Mouse (Mus musculus) erythroblast, embryonic 14.5 days (primary cell): ENCODE data around the gene Dcaf4. TPM values are rescaled to one million over a fixed set of nuclear protein-coding genes. Genes with fewer than 3 reads are reported as not detected.

ENCODE experiments used
- H3K27me3 ChIP-seq: 2 replicates; pipeline ENCODE4 v1.6.1; 2012; ENCODE audit warnings: inconsistent platforms; ENCODE audit not compliant: control insufficient read depth
- H3K36me3 ChIP-seq: 2 replicates; pipeline ENCODE4 v1.6.1; 2012; ENCODE audit warnings: mild to moderate bottlenecking, inconsistent platforms; ENCODE audit not compliant: control insufficient read depth
- H3K4me1 ChIP-seq: 2 replicates; pipeline ENCODE4 v1.6.1; 2012; ENCODE audit warnings: inconsistent platforms; ENCODE audit not compliant: control insufficient read depth
- H3K4me3 ChIP-seq: replicated peaks from 2 replicates; pipeline ENCODE3; 2012; ENCODE audit warnings: moderate library complexity, mild to moderate bottlenecking, inconsistent platforms
- H3K9me3 ChIP-seq: 2 replicates; pipeline ENCODE4 v1.6.1; 2012; ENCODE audit warnings: low read length, inconsistent platforms, mixed read lengths; ENCODE audit not compliant: control insufficient read depth
- GATA1 ChIP-seq: IDR thresholded peaks from 2 replicates; pipeline ENCODE4 v1.6.1; 2012; ENCODE audit warnings: low read length, inconsistent platforms, mixed read lengths
- TAL1 ChIP-seq: IDR thresholded peaks from 3 replicates; pipeline ENCODE4 v1.6.1; 2012; ENCODE audit warnings: low read length, inconsistent platforms, mixed read lengths
- polyA plus RNA-seq: library from polyadenylated mRNA; stranded (reverse); fragments of >175 nt; gene quantifications from 2 replicates; pipeline ENCODE4 v1.2.3, GENCODE M21; 2012

The Dcaf4 gene
- polyA plus RNA-seq, 1 experiment = 0.53 TPM

DNA sequence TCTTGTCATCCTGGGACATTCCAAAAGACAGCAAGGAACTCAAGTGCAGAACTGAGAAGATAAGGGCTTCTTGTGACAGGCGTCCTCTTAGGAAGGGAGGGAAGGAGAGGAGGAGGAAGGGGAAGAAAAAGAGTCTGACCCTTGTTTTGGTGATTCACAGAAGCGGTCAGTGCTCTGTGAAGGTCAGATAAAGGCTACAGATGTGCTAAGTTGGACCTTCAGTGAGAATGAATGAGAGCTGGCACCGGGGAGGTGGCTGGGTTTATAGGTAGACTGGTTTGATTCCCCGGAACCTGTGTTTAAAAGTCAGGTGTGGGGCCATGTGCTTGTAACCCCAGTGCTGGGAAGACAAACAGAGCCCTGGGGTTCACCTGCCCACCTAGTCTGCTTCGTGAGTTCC is 8.4 kb downstream of the Dcaf4 start:
- no peaks in the 10 kb centered on the region for H3K27me3 ChIP-seq
- H3K36me3 ChIP-seq = peaks cover 28% of the 10 kb centered on the region
- no peaks in the 10 kb centered on the region for H3K9me3 ChIP-seq
- no peak for TF ChIP-seq TAL1
- no peak for TF ChIP-seq GATA1
- H3K4me3 ChIP-seq = no peak overlapping the region
- H3K4me1 ChIP-seq = peaks cover 9% of the 10 kb centered on the region

DNA sequence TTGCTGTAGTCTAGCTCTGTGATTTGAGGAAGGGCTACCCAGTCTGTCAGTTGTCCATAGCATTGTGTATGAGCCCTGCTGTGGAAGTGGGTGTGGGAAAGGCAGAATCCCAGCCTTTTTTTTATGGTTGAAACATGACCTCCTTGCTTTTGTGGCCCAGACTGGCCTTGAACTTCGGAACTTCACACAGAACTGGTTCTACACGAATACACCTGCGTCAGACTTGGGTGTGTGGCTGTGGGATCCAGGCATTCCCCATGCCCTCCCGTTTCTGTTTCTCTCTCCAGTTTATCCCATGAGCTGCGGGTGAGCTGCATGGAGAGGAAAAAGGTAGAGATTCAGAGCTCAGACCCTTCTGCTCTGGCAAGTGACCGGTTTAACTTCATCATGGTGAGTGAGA is 11.7 kb downstream of the Dcaf4 start:
- H3K36me3 ChIP-seq = peaks cover 50% of the 10 kb centered on the region
- no peaks in the 10 kb centered on the region for H3K9me3 ChIP-seq
- no peak overlapping the region for H3K4me3 ChIP-seq
- H3K4me1 ChIP-seq = no peaks in the 10 kb centered on the region; the same call in 1 of the 2 replicates
- TF ChIP-seq GATA1 = no peak
- TF ChIP-seq TAL1 = no peak
- H3K27me3 ChIP-seq = no peaks in the 10 kb centered on the region

DNA sequence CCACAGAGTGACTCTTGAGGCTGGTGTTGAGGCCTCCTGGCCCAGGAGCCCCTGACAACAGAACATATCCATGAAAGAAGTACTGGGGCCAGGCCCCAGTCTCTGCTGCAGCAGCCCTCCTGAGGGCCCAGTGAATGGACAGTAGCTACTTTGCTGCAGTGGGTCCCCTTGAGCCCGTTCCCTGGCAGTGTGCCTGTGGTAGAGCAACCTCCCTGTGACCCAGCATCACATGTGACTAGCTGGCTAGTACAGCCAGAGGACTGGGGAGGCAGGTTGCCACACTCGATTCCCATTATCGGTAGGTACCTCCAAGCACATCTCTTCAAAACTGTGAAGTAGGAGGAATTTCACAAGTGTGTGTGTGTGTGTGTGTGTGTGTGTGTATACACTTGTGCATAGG is 12.7 kb downstream of the Dcaf4 start:
- Histone ChIP-seq H3K4me3 (no peak overlapping the region), H3K27me3 (no peaks in the 10 kb centered on the region), H3K36me3 (peaks cover 54% of the 10 kb centered on the region), H3K4me1 (no peaks in the 10 kb centered on the region; the same call in 1 of the 2 replicates), H3K9me3 (no peaks in the 10 kb centered on the region)
- TF ChIP-seq TAL1 (no peak), GATA1 (no peak)

DNA sequence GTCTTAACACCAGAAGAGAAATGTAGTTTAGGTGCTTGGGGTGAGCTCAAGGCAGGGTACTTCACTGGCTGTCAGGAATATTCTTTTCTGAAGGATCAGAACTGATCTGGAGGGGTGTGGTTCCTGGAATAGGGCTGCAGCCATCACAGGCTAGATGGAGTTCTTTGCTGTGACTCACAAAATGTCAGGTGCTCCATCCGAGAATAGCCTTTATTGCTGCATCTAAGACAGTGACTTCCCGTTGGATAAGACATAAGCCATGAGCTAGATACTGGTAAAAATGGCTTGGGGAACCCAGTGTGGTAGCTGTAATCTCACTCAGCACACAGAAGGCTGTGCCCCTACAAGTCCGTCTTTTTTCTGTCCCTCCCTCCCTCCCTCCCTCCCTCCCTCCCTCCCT is 13.9 kb downstream of the Dcaf4 start:
- Histone ChIP-seq H3K27me3 (no peaks in the 10 kb centered on the region), H3K36me3 (peaks cover 61% of the 10 kb centered on the region), H3K4me1 (no peaks in the 10 kb centered on the region; the same call in 1 of the 2 replicates), H3K4me3 (no peak overlapping the region), H3K9me3 (no peaks in the 10 kb centered on the region)
- TF ChIP-seq GATA1 (no peak), TAL1 (no peak)

DNA sequence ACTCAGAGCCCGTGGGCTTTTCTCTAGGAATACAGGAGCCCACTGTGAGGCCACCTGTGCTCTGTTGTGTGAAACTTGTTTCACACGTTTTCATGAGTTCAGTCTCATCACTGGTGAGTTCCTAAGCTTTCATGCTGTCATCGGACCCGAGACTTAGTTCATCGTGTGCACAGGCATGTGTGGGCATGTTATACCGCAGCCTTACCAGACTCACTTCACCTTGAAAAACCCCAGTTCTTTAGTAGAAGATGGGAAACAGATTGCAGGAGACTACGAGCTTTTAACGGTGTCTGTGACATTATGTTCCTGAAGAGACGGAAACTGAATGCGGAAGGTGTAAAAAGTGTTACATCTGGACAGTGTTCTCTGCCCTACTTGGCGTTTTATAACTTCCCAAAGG is 15.2 kb downstream of the Dcaf4 start:
- no peak overlapping the region for H3K4me3 ChIP-seq
- H3K9me3 ChIP-seq = no peaks in the 10 kb centered on the region
- no peaks in the 10 kb centered on the region for H3K27me3 ChIP-seq
- H3K36me3 ChIP-seq = peaks cover 69% of the 10 kb centered on the region
- TF ChIP-seq TAL1 (no peak), GATA1 (no peak)
- H3K4me1 ChIP-seq = no peaks in the 10 kb centered on the region; the same call in 1 of the 2 replicates

DNA sequence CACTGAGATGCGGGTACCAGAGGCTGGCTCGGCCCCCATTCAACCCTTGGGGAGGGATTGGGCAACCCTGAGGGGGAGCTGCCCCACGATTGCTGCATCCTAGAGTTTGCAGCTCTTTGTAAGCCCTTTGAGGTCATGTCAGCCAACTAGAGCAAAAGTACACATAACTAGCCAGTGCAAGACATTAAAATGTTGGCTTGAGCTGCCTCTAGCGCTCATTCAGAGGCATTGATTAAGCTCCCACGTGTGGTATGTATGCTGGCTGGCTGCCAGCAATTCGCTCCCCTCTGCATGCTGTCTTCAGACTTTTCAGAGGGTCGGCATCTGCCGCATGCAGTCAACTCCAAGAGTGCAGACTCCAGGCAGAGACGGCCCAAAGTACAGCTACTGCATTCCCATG is 15.8 kb downstream of the Dcaf4 start:
- Histone ChIP-seq H3K27me3 (no peaks in the 10 kb centered on the region), H3K36me3 (peaks cover 73% of the 10 kb centered on the region), H3K4me3 (no peak overlapping the region), H3K4me1 (no peaks in the 10 kb centered on the region; the same call in 1 of the 2 replicates), H3K9me3 (no peaks in the 10 kb centered on the region)
- TF ChIP-seq GATA1 = no peak
- TF ChIP-seq TAL1 = no peak

DNA sequence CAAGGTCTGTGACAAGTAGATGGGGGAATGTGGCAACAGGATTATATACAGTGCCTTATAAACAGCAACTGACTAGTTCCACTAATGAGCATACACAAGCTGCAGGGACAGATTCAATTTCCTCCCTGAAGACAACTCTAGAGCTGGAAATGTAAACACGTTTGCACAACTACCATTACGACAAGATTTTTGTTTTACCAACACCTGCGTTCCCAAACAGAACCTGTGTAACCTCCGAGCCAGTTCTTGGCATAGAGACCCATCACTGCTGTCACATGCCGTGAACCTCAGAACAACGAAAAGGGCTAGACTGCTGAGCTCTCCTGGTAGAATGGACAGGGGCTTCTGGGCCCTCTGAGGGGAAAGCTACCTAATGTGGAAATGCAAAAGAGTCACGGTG is 23.7 kb downstream of the Dcaf4 start:
- H3K27me3 ChIP-seq = no peaks in the 10 kb centered on the region
- no peak overlapping the region for H3K4me3 ChIP-seq
- H3K4me1 ChIP-seq = no peaks in the 10 kb centered on the region
- H3K9me3 ChIP-seq = no peaks in the 10 kb centered on the region
- TF ChIP-seq GATA1 (no peak), TAL1 (no peak)
- peaks cover 67% of the 10 kb centered on the region for H3K36me3 ChIP-seq

DNA sequence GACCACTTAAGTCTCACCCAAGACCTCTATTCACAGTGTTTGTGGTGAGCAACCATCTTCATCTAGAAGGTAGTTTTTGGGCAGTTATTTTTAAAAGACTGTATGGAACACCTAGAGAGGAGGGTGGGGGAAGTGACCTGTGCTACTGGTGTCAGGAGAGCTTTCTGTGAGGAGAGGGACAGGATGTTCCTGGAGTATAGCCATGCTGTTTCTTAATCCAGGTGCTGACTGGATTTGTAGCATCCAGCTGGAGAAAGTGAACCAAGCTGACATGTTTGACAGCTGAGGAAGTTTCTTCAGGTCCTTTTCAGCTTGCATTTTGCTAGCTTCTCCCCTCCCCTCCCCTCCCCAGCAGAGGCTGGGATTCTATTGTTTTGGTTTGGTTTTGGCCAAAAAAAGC is 24.5 kb downstream of the Dcaf4 start:
- Histone ChIP-seq H3K9me3 (no peaks in the 10 kb centered on the region), H3K36me3 (peaks cover 67% of the 10 kb centered on the region), H3K4me1 (no peaks in the 10 kb centered on the region), H3K27me3 (no peaks in the 10 kb centered on the region), H3K4me3 (no peak overlapping the region)
- TF ChIP-seq GATA1 (no peak), TAL1 (no peak)

DNA sequence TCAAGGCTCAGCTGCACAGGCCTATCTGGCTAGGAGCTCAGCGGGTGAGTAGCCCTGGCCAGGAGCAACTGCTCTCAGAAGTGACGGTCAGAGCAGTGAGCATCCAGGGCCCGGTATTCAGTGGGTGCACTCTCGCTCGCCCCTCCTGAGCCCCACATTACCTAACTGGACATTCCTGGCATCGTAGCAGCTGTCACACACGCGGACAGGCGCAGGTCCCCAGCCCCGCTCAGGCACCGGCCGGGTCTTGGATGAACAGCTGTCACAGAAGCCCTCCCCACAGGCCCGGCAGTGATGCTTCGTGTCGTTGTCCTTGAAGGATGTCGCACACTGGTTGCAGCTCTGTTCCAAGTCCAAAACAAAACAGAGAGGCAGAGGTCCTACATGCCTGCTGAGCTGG is 31.0 kb downstream of the Dcaf4 start:
- TF ChIP-seq TAL1 = no peak
- no peak for TF ChIP-seq GATA1
- Histone ChIP-seq H3K4me3 (no peak overlapping the region), H3K36me3 (peaks cover 94% of the 10 kb centered on the region)

DNA sequence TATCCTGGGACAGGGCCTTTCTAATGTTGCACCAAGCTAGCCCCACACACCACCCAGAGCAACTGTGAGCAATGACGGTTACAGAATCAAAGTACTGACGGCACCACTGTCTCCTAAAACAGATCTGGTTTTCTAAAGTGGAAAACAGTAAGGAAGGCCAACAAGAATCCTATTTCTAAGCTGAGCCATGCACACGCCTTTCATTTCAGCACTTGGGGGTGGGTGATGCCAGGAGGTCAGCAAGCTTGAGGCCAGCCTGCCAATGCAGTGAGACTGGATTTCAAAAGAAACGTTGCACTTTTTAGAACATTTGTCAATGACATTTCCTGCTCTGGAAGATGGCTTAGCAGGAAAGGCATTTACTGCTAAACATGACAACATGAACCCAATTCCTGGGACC is 33.5 kb downstream of the Dcaf4 start:
- Histone ChIP-seq H3K27me3 (no peaks in the 10 kb centered on the region), H3K36me3 (peaks cover 97% of the 10 kb centered on the region)

More for the DNA sequence above, 31.0 kb downstream of the Dcaf4 start:
- Histone ChIP-seq H3K4me1 (peaks cover 13% of the 10 kb centered on the region), H3K9me3 (no peaks in the 10 kb centered on the region), H3K27me3 (no peaks in the 10 kb centered on the region)

More for the DNA sequence above, 33.5 kb downstream of the Dcaf4 start:
- Histone ChIP-seq H3K4me1 (peaks cover 15% of the 10 kb centered on the region), H3K9me3 (no peaks in the 10 kb centered on the region), H3K4me3 (no peak overlapping the region)
- TF ChIP-seq TAL1 = no peak
- no peak for TF ChIP-seq GATA1
